Mouse (Mus musculus) hindbrain, embryonic 11.5 days (tissue): ENCODE data around the gene Cds1. TPM values are rescaled to one million over a fixed set of nuclear protein-coding genes. Genes with fewer than 3 reads are reported as not detected.

Experiments
- ATAC-seq: fragments of 200-750 bp; cut with Nextera tagmentation; 2 replicates; pipeline ENCODE4 v1.8.0; 2017; ENCODE audit warnings: mild to moderate bottlenecking, moderate TSS enrichment, moderate library complexity; ENCODE audit not compliant: low FRiP score
- DNase-seq: peaks from one replicate; pipeline ENCODE4 v3.0.0-alpha.2; 2015; ENCODE audit warnings: low spot score
- H3K27ac ChIP-seq: fragments of 300-500 bp; sonication (generic); 2 replicates; pipeline ENCODE4 v1.5.1; 2014; ENCODE audit warnings: mild to moderate bottlenecking, low read depth, low read length
- H3K27me3 ChIP-seq: fragments of 300-500 bp; sonication (generic); 2 replicates; pipeline ENCODE4 v1.6.1; 2014; ENCODE audit warnings: mild to moderate bottlenecking, low read length, moderate library complexity, mixed read lengths; ENCODE audit not compliant: control insufficient read depth, insufficient read depth
- H3K36me3 ChIP-seq: fragments of 300-500 bp; sonication (generic); 2 replicates; pipeline ENCODE4 v1.6.1; 2014; ENCODE audit warnings: mild to moderate bottlenecking, low read length, moderate library complexity, mixed read lengths; ENCODE audit not compliant: control insufficient read depth, insufficient read depth
- H3K4me1 ChIP-seq: fragments of 300-500 bp; sonication (generic); replicated peaks from 2 replicates; pipeline ENCODE4 v1.6.1; 2014; ENCODE audit warnings: low read length, mixed read lengths; ENCODE audit not compliant: control insufficient read depth, insufficient read depth
- H3K4me2 ChIP-seq: fragments of 300-500 bp; sonication (generic); replicated peaks from 2 replicates; pipeline ENCODE4 v1.6.1; 2014; ENCODE audit warnings: mild to moderate bottlenecking, low read depth, low read length
- H3K4me3 ChIP-seq: fragments of 300-500 bp; sonication (generic); 2 replicates; pipeline ENCODE4 v1.5.1; 2014; ENCODE audit warnings: low read depth, low read length
- H3K9ac ChIP-seq: fragments of 300-500 bp; sonication (generic); 2 replicates; pipeline ENCODE4 v1.6.1; 2014; ENCODE audit warnings: low read depth, low read length
- H3K9me3 ChIP-seq: fragments of 300-500 bp; sonication (generic); 2 replicates; pipeline ENCODE4 v1.6.1; 2016; ENCODE audit warnings: low read length; ENCODE audit not compliant: control insufficient read depth
- WGBS: fragments of 180-500 bp; shearing (Covaris S2); extraction: QIAGEN DNeasy Blood & Tissue Kit; methylation state at CpG from one replicate; pipeline ENCODE4 v1.1.7; 2014; 5-methylcytosine and 5-hydroxymethylcytosine counted together
- polyA plus RNA-seq: library from polyadenylated mRNA; unstranded; fragments of >200 nt; fragmentation: Nextera tagmentation; extraction: Ambion mirVana; gene quantifications from 2 replicates; pipeline ENCODE4 v1.2.1, GENCODE M21; 2014

Gene Cds1
- polyA plus RNA-seq, 1 experiment from 2014 or later = 2.2 TPM

GRCm38 (mm10) chr5:101741224-101741591 lies 23.7 kb upstream of the Cds1 start:
- H3K4me1 ChIP-seq = no peaks in the 10 kb centered on the region
- ATAC-seq (no peak), DNase-seq (no peak)
- H3K9ac ChIP-seq = no peak overlapping the region
- no peak overlapping the region for H3K4me3 ChIP-seq
- no peaks in the 10 kb centered on the region for H3K27me3 ChIP-seq
- H3K27ac ChIP-seq = no peak overlapping the region
- no peak overlapping the region for H3K4me2 ChIP-seq
- no peaks in the 10 kb centered on the region for H3K36me3 ChIP-seq
- no peaks in the 10 kb centered on the region for H3K9me3 ChIP-seq
- 92% methylated on average over 4 of the region's 4 CpGs for WGBS

- 93% methylated on average over 2 of the region's 2 CpGs for WGBS
- Histone ChIP-seq H3K4me3 (no peak overlapping the region), H3K4me2 (no peak overlapping the region), H3K36me3 (no peaks in the 10 kb centered on the region), H3K27ac (no peak overlapping the region), H3K27me3 (no peaks in the 10 kb centered on the region), H3K9ac (no peak overlapping the region), H3K4me1 (no peaks in the 10 kb centered on the region), H3K9me3 (no peaks in the 10 kb centered on the region)
- ATAC-seq (no peak), DNase-seq (no peak)
Measured at GRCm38 (mm10) chr5:101742014-101742413, 22.9 kb upstream of the Cds1 start.

GRCm38 (mm10) chr5:101742425-101742824 lies 22.5 kb upstream of the Cds1 start:
- Histone ChIP-seq H3K27ac (no peak overlapping the region), H3K27me3 (no peaks in the 10 kb centered on the region), H3K36me3 (no peaks in the 10 kb centered on the region), H3K4me3 (no peak overlapping the region), H3K4me1 (no peaks in the 10 kb centered on the region), H3K4me2 (no peak overlapping the region), H3K9me3 (no peaks in the 10 kb centered on the region), H3K9ac (no peak overlapping the region)
- 92% methylated on average over 8 of the region's 8 CpGs for whole genome bisulfite sequencing
- DNase-seq = no peak
- no peak for ATAC-seq

GRCm38 (mm10) chr5:101744886-101745285 lies 20.0 kb upstream of the Cds1 start:
- H3K4me2 ChIP-seq = no peak overlapping the region
- ATAC-seq = no peak
- no peak overlapping the region for H3K9ac ChIP-seq
- no peaks in the 10 kb centered on the region for H3K27me3 ChIP-seq
- no peak overlapping the region for H3K4me3 ChIP-seq
- WGBS = 88% methylated on average over 6 of the region's 6 CpGs
- no peak overlapping the region for H3K27ac ChIP-seq
- H3K4me1 ChIP-seq = no peaks in the 10 kb centered on the region
- no peaks in the 10 kb centered on the region for H3K9me3 ChIP-seq
- no peak for DNase-seq
- H3K36me3 ChIP-seq = no peaks in the 10 kb centered on the region

- Histone ChIP-seq H3K4me2 (no peak overlapping the region), H3K27me3 (no peaks in the 10 kb centered on the region), H3K9me3 (no peaks in the 10 kb centered on the region), H3K36me3 (no peaks in the 10 kb centered on the region), H3K4me1 (no peaks in the 10 kb centered on the region), H3K9ac (no peak overlapping the region), H3K27ac (no peak overlapping the region), H3K4me3 (no peak overlapping the region)
- DNase-seq = no peak
- 79% methylated on average over 1 of the region's 1 CpGs for WGBS
- no peak for ATAC-seq
Measured at GRCm38 (mm10) chr5:101753680-101754079, 11.2 kb upstream of the Cds1 start.

- Histone ChIP-seq H3K9ac (no peak overlapping the region), H3K27ac (no peak overlapping the region), H3K4me1 (no peaks in the 10 kb centered on the region), H3K4me3 (no peak overlapping the region), H3K9me3 (no peaks in the 10 kb centered on the region), H3K4me2 (no peak overlapping the region), H3K36me3 (no peaks in the 10 kb centered on the region), H3K27me3 (peaks cover 2% of the 10 kb centered on the region; the same call in 1 of the 2 replicates)
- ATAC-seq = no peak
- DNase-seq = no peak
Measured at GRCm38 (mm10) chr5:101757669-101758068, 7.3 kb upstream of the Cds1 start.

GRCm38 (mm10) chr5:101761685-101762084 lies 3.2 kb upstream of the Cds1 start:
- no peak overlapping the region for H3K4me3 ChIP-seq
- H3K4me1 ChIP-seq = no peaks in the 10 kb centered on the region
- ATAC-seq = no peak
- no peak overlapping the region for H3K9ac ChIP-seq
- WGBS = 76% methylated on average over 4 of the region's 4 CpGs
- peaks cover 35% of the 10 kb centered on the region for H3K27me3 ChIP-seq
- no peaks in the 10 kb centered on the region for H3K36me3 ChIP-seq
- DNase-seq = no peak
- no peak overlapping the region for H3K27ac ChIP-seq
- H3K4me2 ChIP-seq = no peak overlapping the region
- no peaks in the 10 kb centered on the region for H3K9me3 ChIP-seq

GRCm38 (mm10) chr5:101763571-101763970 lies 1.4 kb upstream of the Cds1 start:
- Histone ChIP-seq H3K27ac (no peak overlapping the region), H3K9ac (no peak overlapping the region), H3K4me2 (no peak overlapping the region), H3K27me3 (peaks cover 47% of the 10 kb centered on the region), H3K36me3 (no peaks in the 10 kb centered on the region), H3K9me3 (no peaks in the 10 kb centered on the region), H3K4me1 (no peaks in the 10 kb centered on the region), H3K4me3 (no peak overlapping the region)
- 18% methylated on average over 2 of the region's 2 CpGs for WGBS
- DNase-seq (no peak), ATAC-seq (no peak)

GRCm38 (mm10) chr5:101765390-101765901 lies 516 bp downstream of the Cds1 start:
- 1% methylated on average over 44 of the region's 45 CpGs for WGBS
- no peak; the same call in 1 of the 2 replicates for ATAC-seq
- H3K27me3 ChIP-seq = peaks cover 47% of the 10 kb centered on the region

More at GRCm38 (mm10) chr5:101765390-101765901, 516 bp downstream of the Cds1 start:
- Histone ChIP-seq H3K9ac (peak overlapping the region; percentile 58), H3K9me3 (no peaks in the 10 kb centered on the region), H3K36me3 (no peaks in the 10 kb centered on the region), H3K27ac (no peak overlapping the region), H3K4me2 (peak overlapping the region; percentile 100), H3K4me1 (no peaks in the 10 kb centered on the region), H3K4me3 (peak overlapping the region; percentile 65)
- peak; percentile 48 for DNase-seq
